Mouse (Mus musculus): Measurements from ENCODE around the gene Cadm3.

DNA sequence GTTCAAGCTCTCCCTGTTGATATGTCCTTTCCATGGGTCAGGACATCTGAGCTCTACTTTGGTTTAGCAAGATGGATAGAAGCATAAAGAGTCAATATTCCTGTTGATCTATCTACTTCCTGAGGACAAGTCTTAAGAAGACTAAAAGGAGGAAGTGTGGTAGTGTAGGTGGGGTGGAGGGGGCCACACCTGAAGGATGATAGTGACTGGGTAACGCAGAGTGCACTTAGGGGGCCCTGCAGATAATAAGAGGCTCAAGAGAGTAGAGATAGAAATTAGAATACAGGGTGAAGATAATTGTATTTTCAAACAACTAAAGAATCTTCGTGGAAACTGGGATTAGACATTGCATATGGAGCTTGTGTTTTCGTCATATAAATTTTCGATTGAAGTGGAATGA lies 22.4 kb downstream of the Cadm3 start:
- TF ChIP-seq TAL1 (IDR thresholded peaks at IDR 0.05; ENCODE audit: low read length) (no peak), GATA1 (IDR thresholded peaks at IDR 0.05; ENCODE audit: low read length) (no peak)
